Mouse (Mus musculus) gonadal fat pad, adult 2 months (tissue): ENCODE data around the gene Ttc30a1. TPM values are rescaled to one million over a fixed set of nuclear protein-coding genes. Genes with fewer than 3 reads are reported as not detected.

Source experiments
- DNase-seq: peaks from one replicate; pipeline ENCODE4 v3.0.0-alpha.2; 2012; ENCODE audit warnings: low read depth
- polyA plus RNA-seq: library from polyadenylated mRNA; depleted of rRNA; stranded (reverse); fragments of >200 nt; gene quantifications from 2 replicates; pipeline ENCODE4 v1.2.3, GENCODE M21; 2012; rRNA removed

The Ttc30a1 gene
- polyA plus RNA-seq, 1 experiment = 4.4 TPM

GRCm38 (mm10) chr2:75930941-75931340 is 50.8 kb downstream of the Ttc30a1 start:
- no peak for DNase-seq

GRCm38 (mm10) chr2:75929786-75930444 is 51.9 kb downstream of the Ttc30a1 start:
- no peak for DNase-seq

- no peak for DNase-seq
These were observed 52.6 kb downstream of the Ttc30a1 start for GRCm38 (mm10) chr2:75929141-75929540.

Other genes starting within 250 kb of the Ttc30a1 start
- 6.1 and 6.4 TPM in 2 replicates for gene Agps, start 149.8 kb downstream of the Ttc30a1 start, polyA plus RNA-seq
- 11.4 and 12.7 TPM in 2 replicates for gene Ttc30b, start 43.4 kb downstream of the Ttc30a1 start, polyA plus RNA-seq
- gene Ttc30a2, start 3.8 kb downstream of the Ttc30a1 start, polyA plus RNA-seq = 0.44 and 0.63 TPM in 2 replicates